Mouse (Mus musculus) T-cell, adult 66 days (primary cell): ENCODE data around the gene Serpina1e. TPM values are rescaled to one million over a fixed set of nuclear protein-coding genes. Genes with fewer than 3 reads are reported as not detected.

Source experiments
- total RNA-seq, 2 experiments: library from RNA; stranded (reverse); gene quantifications; 3 replicates in 1 of 2; 4 replicates in 1 of 2; pipeline ENCODE4 v1.2.4; 2023

The Serpina1e gene
- not detected for total RNA-seq

DNA sequence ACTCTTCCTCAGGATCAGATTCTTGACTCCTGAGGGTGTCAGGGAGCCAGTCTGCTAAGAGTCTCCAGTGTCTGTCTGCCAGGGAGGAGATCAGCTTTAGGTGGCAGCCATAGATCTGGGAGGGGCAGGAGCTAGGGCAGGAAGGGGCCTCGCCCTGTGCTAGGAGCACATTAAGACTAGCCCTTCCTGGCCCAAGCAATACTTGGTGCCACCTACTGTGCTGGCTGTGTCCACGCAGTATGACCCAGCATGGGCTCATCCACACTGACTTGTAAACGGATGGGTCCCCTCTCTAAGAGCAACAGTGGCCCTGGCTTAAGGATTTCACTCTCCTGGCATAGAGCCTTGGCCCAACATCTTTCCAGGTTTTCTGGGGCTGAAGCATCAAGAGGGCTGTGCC lies at the start of gene Serpina1e:
TSS of gene Serpina1e (minus strand) at position 178 of the 400 bp plus-strand sequence.

GRCm38 (mm10) chr12:103989857-103990256 lies 31.1 kb upstream of the Serpina1e start, which contains the start of gene Serpina11:
Gene Serpina11, minus strand, starts transcription at chr12:103989957.

DNA sequence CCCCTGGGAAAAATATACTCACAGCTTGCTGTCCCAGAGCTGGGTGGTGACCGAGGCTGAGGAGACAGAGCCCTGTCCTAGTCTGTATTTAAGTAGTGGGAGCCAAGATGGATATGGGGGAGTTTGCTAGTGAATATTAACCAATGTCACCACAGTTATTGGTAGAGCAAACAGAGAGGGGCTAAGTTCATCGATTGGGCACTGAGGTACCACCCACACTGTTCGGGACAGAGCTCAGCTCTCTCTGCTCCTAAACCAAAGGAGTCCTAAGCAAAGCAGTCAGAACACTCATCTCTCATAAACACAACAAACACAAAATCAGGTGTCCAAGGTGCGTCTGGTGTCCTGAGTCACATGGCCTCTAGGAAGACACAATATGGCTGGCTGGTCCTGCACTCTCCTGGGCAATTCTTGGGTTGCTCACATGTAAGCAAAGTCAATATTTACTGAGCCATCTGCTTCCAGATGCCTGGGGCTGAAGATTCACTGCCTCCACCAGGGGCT lies 53.9 kb downstream of the Serpina1e start, which contains the start of gene Serpina1c:
TSS of gene Serpina1c (minus strand) at position 51 of the 504 bp plus-strand sequence.

Other genes starting within 250 kb of the Serpina1e start
- not detected for gene Serpina1d, start 185.4 kb downstream of the Serpina1e start, total RNA-seq
- gene Serpina1b, start 128.6 kb downstream of the Serpina1e start, total RNA-seq = not detected
- gene Serpina1a, start 95.4 kb downstream of the Serpina1e start, total RNA-seq = not detected
- not detected for gene Serpina1c, start 54.1 kb downstream of the Serpina1e start, total RNA-seq
- not detected for gene Serpina11, start 31.0 kb upstream of the Serpina1e start, total RNA-seq
- gene Serpina9, start 54.8 kb upstream of the Serpina1e start, total RNA-seq = under 1 TPM in 1 of 2 experiments, not detected in 1; 0.89 TPM
- not detected for gene Serpina12, start 85.5 kb upstream of the Serpina1e start, total RNA-seq
- not detected for gene Serpina5, start 142.1 kb upstream of the Serpina1e start, total RNA-seq
- not detected for gene Serpina3a, start 153.7 kb upstream of the Serpina1e start, total RNA-seq
- not detected for gene Serpina3b, start 169.0 kb upstream of the Serpina1e start, total RNA-seq
- not detected for gene Serpina3c, start 194.9 kb upstream of the Serpina1e start, total RNA-seq